Mouse (Mus musculus) layer of hippocampus, postnatal 10 days (tissue): ENCODE measurements at regions not wholly inside any gene's neighbourhood (a gene's known extent, or its start where the extent isn't known, plus 50 kb on each side); places are given as distances from the start of the nearest gene placed in this dataset.
A peak's percentile ranks its signal among the peaks of the same experiment; 100 is the strongest.
"Not testable (repeated sequence)": the region's sequence is repeated elsewhere in the genome, so short reads cannot be mapped to it uniquely, and the experiment has no call there.

Source experiments
- DNase-seq, 2 experiments: peaks; one replicate each; pipeline ENCODE4 v3.0.0; 2021; ENCODE audit warnings: low spot score in 2 of 2

- DNase-seq: no peak
Measured at GRCm38 (mm10) chr5:129350024-129350423, 151.0 kb upstream of the Sfswap start.

GRCm38 (mm10) chr5:129353549-129353948, 147.5 kb upstream of the Sfswap start:
- no peak for DNase-seq

GRCm38 (mm10) chr5:129354877-129355276, 146.1 kb upstream of the Sfswap start:
- no peak for DNase-seq

GRCm38 (mm10) chr5:129361527-129361926, 139.5 kb upstream of the Sfswap start:
- DNase-seq: no peak

GRCm38 (mm10) chr5:129363189-129363588, 137.8 kb upstream of the Sfswap start:
- peak in 1 of 2 experiments; percentile 16 for DNase-seq

- DNase-seq: no peak
Measured at GRCm38 (mm10) chr5:129365026-129365425, 136.0 kb upstream of the Sfswap start.

- DNase-seq: no peak
Measured at GRCm38 (mm10) chr5:129367266-129367665, 133.8 kb upstream of the Sfswap start.

GRCm38 (mm10) chr5:129380861-129381260, 120.2 kb upstream of the Sfswap start:
- DNase-seq: no peak

GRCm38 (mm10) chr5:129384976-129385375, 116.0 kb upstream of the Sfswap start:
- no peak for DNase-seq

GRCm38 (mm10) chr5:129385965-129386643, 114.9 kb upstream of the Sfswap start:
- DNase-seq: not testable (repeated sequence)

GRCm38 (mm10) chr5:129386671-129387070, 114.3 kb upstream of the Sfswap start:
- DNase-seq: not testable (repeated sequence)

GRCm38 (mm10) chr5:129387301-129387700, 113.7 kb upstream of the Sfswap start:
- no peak for DNase-seq

GRCm38 (mm10) chr5:129390921-129391371, 110.1 kb upstream of the Sfswap start:
- DNase-seq: peak; percentile 34 to 37

- DNase-seq: no peak
Measured at GRCm38 (mm10) chr5:129393150-129393549, 107.9 kb upstream of the Sfswap start.

GRCm38 (mm10) chr5:129393606-129394255, 107.3 kb upstream of the Sfswap start:
- DNase-seq: no peak

- no peak for DNase-seq
Measured at GRCm38 (mm10) chr5:129394416-129394815, 106.6 kb upstream of the Sfswap start.

- DNase-seq: no peak
Measured at GRCm38 (mm10) chr5:129397311-129397710, 103.7 kb upstream of the Sfswap start.

GRCm38 (mm10) chr5:129406259-129406658, 94.8 kb upstream of the Sfswap start:
- no peak for DNase-seq

- DNase-seq: no peak
Measured at GRCm38 (mm10) chr5:129409440-129410004, 91.5 kb upstream of the Sfswap start.

GRCm38 (mm10) chr5:129412161-129412560, 88.9 kb upstream of the Sfswap start:
- no peak for DNase-seq

- no peak for DNase-seq
Measured at GRCm38 (mm10) chr5:129414960-129415706, 85.9 kb upstream of the Sfswap start.

GRCm38 (mm10) chr5:129416425-129416824, 84.6 kb upstream of the Sfswap start:
- no peak for DNase-seq
